7 mouse cellular contexts compared by ENCODE assay signal in genomic region chr7:4811842-4812302, GRCm38 (mm10). TPM values are rescaled to one million over a fixed set of nuclear protein-coding genes. Genes with fewer than 3 reads are reported as not detected.
DNase-seq lines count a peak whose midpoint lies in the region; ATAC-seq and TF ChIP-seq lines count a peak whose summit lies in the region.

No protein-coding gene starts in this region.

- ATAC-seq in kidney, embryonic 16.5 days (ENCODE audit: low FRiP score, low TSS enrichment), result no peak
- ATAC-seq in hindbrain, embryonic 13.5 days (ENCODE audit: low FRiP score), result no peak; the same call in 1 of the 2 replicates
- no peak; the same call in 1 of the 2 replicates for ATAC-seq in stomach, embryonic 15.5 days (ENCODE audit: insufficient read depth, low FRiP score, low read depth)

- no peak for TF ChIP-seq CTCF in E14TG2a.4 (conservative IDR thresholded peaks at IDR 0.05; ENCODE audit: low read length)

- no peaks in the 10 kb centered on the region for H3K9me3 ChIP-seq in kidney, embryonic 16.5 days (ENCODE audit: low read length)
- H3K9me3 ChIP-seq in E14TG2a.4 (ENCODE audit: low read length), result no peaks in the 10 kb centered on the region
- no peaks in the 10 kb centered on the region for H3K9me3 ChIP-seq in hindbrain, embryonic 13.5 days
- no peaks in the 10 kb centered on the region for H3K9me3 ChIP-seq in stomach, embryonic 15.5 days

- H3K27me3 ChIP-seq in kidney, embryonic 16.5 days (ENCODE audit: insufficient read depth, low read length), result no peaks in the 10 kb centered on the region
- no peaks in the 10 kb centered on the region for H3K27me3 ChIP-seq in E14TG2a.4 (ENCODE audit: insufficient read depth, low read length)
- H3K27me3 ChIP-seq in hindbrain, embryonic 13.5 days, result no peaks in the 10 kb centered on the region
- H3K27me3 ChIP-seq in stomach, embryonic 15.5 days (replicated peaks), result no peaks in the 10 kb centered on the region

- WGBS in kidney, embryonic 16.5 days, result 0% methylated on average over 26 of the region's 36 CpGs
- WGBS in hindbrain, embryonic 13.5 days, result 2% methylated on average over 31 of the region's 36 CpGs
- WGBS in stomach, embryonic 15.5 days, result under 1% methylated on average over 29 of the region's 36 CpGs

- peak overlapping the region; percentile 95 for H3K27ac ChIP-seq in kidney, embryonic 16.5 days (ENCODE audit: low read length)
- H3K27ac ChIP-seq in hindbrain, embryonic 13.5 days, result peak overlapping the region; percentile 98
- H3K27ac ChIP-seq in stomach, embryonic 15.5 days, result peak overlapping the region; percentile 99

- H3K4me2 ChIP-seq in kidney, embryonic 16.5 days (replicated peaks; ENCODE audit: low read depth, low read length), result peak overlapping the region; percentile 81
- H3K4me2 ChIP-seq in hindbrain, embryonic 13.5 days, result peak overlapping the region; percentile 82
- peak overlapping the region; percentile 73 for H3K4me2 ChIP-seq in stomach, embryonic 15.5 days

- peak overlapping the region; percentile 99 for H3K9ac ChIP-seq in kidney, embryonic 16.5 days (replicated peaks; ENCODE audit: low read length)
- H3K9ac ChIP-seq in hindbrain, embryonic 13.5 days, result peak overlapping the region; percentile 98
- H3K9ac ChIP-seq in stomach, embryonic 15.5 days, result peak overlapping the region; percentile 97

- peaks cover 28% of the 10 kb centered on the region for H3K4me1 ChIP-seq in kidney, embryonic 16.5 days (ENCODE audit: insufficient read depth, low read length)
- peaks cover 69% of the 10 kb centered on the region for H3K4me1 ChIP-seq in E14TG2a.4 (replicated peaks; ENCODE audit: low read depth, low read length)
- peaks cover 32% of the 10 kb centered on the region for H3K4me1 ChIP-seq in hindbrain, embryonic 13.5 days (replicated peaks)
- H3K4me1 ChIP-seq in stomach, embryonic 15.5 days, result peaks cover 26% of the 10 kb centered on the region

- DNase-seq in kidney, postnatal 10 days, result no peak
- peak; percentile 34 for DNase-seq in T-cell, adult 2 months (ENCODE audit: low spot score)
- DNase-seq in lung, postnatal 25 days (ENCODE audit: low spot score), result peak; percentile 41

- peak overlapping the region; percentile 100 for H3K4me3 ChIP-seq in kidney, embryonic 16.5 days (ENCODE audit: low read length)
- H3K4me3 ChIP-seq in E14TG2a.4 (replicated peaks; ENCODE audit: low read length), result peak overlapping the region; percentile 100
- H3K4me3 ChIP-seq in hindbrain, embryonic 13.5 days, result peak overlapping the region; percentile 97
- H3K4me3 ChIP-seq in stomach, embryonic 15.5 days (replicated peaks), result peak overlapping the region; percentile 86

- peaks cover 31% of the 10 kb centered on the region for H3K36me3 ChIP-seq in kidney, embryonic 16.5 days (ENCODE audit: insufficient read depth, low read length)
- H3K36me3 ChIP-seq in E14TG2a.4 (ENCODE audit: insufficient read depth, low read length), result peaks cover 64% of the 10 kb centered on the region
- H3K36me3 ChIP-seq in hindbrain, embryonic 13.5 days, result peaks cover 27% of the 10 kb centered on the region
- peaks cover 20% of the 10 kb centered on the region for H3K36me3 ChIP-seq in stomach, embryonic 15.5 days

RNA-seq across cellular contexts. Expression of gene Ube2s, which starts 0.5 kb away (rescaled TPM):
- 355 and 360 TPM in 2 replicates for polyA plus RNA-seq in kidney, embryonic 16.5 days (2015; fragmentation: Nextera tagmentation; extraction: Ambion mirVana)
- 252 and 267 TPM in 2 replicates for polyA plus RNA-seq in hindbrain, embryonic 13.5 days (2015; fragmentation: Nextera tagmentation; extraction: Ambion mirVana)
- 306 and 315 TPM in 2 replicates for polyA plus RNA-seq in stomach, embryonic 15.5 days (2015; fragmentation: Nextera tagmentation; extraction: Ambion mirVana)

RNA-seq across cellular contexts. Expression of gene Rpl28, which starts 19.2 kb away (rescaled TPM):
- polyA plus RNA-seq in kidney, embryonic 16.5 days (2015; fragmentation: Nextera tagmentation; extraction: Ambion mirVana), result 315 and 357 TPM in 2 replicates
- polyA plus RNA-seq in hindbrain, embryonic 13.5 days (2015; fragmentation: Nextera tagmentation; extraction: Ambion mirVana), result 239 and 250 TPM in 2 replicates
- polyA plus RNA-seq in stomach, embryonic 15.5 days (2015; fragmentation: Nextera tagmentation; extraction: Ambion mirVana), result 309 and 356 TPM in 2 replicates

RNA-seq across cellular contexts. Expression of gene Tmem238, which starts 22.4 kb away (rescaled TPM):
- polyA plus RNA-seq in kidney, embryonic 16.5 days (2015; fragmentation: Nextera tagmentation; extraction: Ambion mirVana), result 12.5 and 14.3 TPM in 2 replicates
- polyA plus RNA-seq in hindbrain, embryonic 13.5 days (2015; fragmentation: Nextera tagmentation; extraction: Ambion mirVana), result 2.5 and 3.5 TPM in 2 replicates
- 35.4 and 36.4 TPM in 2 replicates for polyA plus RNA-seq in stomach, embryonic 15.5 days (2015; fragmentation: Nextera tagmentation; extraction: Ambion mirVana)

RNA-seq across cellular contexts. Expression of gene Tmem190, which starts 29.1 kb away (rescaled TPM):
- 0.57 and 0.97 TPM in 2 replicates for polyA plus RNA-seq in kidney, embryonic 16.5 days (2015; fragmentation: Nextera tagmentation; extraction: Ambion mirVana)
- polyA plus RNA-seq in hindbrain, embryonic 13.5 days (2015; fragmentation: Nextera tagmentation; extraction: Ambion mirVana), result not detected in 2 replicates
- polyA plus RNA-seq in stomach, embryonic 15.5 days (2015; fragmentation: Nextera tagmentation; extraction: Ambion mirVana), result 1.2 and 1.4 TPM in 2 replicates

RNA-seq across cellular contexts. Expression of gene Il11, which starts 29.2 kb away (rescaled TPM):
- 0.17 and 0.42 TPM in 2 replicates for polyA plus RNA-seq in kidney, embryonic 16.5 days (2015; fragmentation: Nextera tagmentation; extraction: Ambion mirVana)
- polyA plus RNA-seq in hindbrain, embryonic 13.5 days (2015; fragmentation: Nextera tagmentation; extraction: Ambion mirVana), result 0.38 and 0.56 TPM in 2 replicates
- polyA plus RNA-seq in stomach, embryonic 15.5 days (2015; fragmentation: Nextera tagmentation; extraction: Ambion mirVana), result 0.13 and 0.22 TPM in 2 replicates
